Mouse (Mus musculus) lung, postnatal 0 days (tissue): ENCODE measurements at regions not wholly inside any gene's neighbourhood (a gene's known extent, or its start where the extent isn't known, plus 50 kb on each side); places are given as distances from the start of the nearest gene placed in this dataset.

Experiments used
- CTCF ChIP-seq: IDR thresholded peaks from 2 replicates; pipeline ENCODE4 v1.5.1; 2016; ENCODE audit warnings: antibody characterized with exemption, mild to moderate bottlenecking
- EP300 ChIP-seq: IDR thresholded peaks from 2 replicates; pipeline ENCODE4 v1.6.1; 2016; ENCODE audit warnings: antibody characterized with exemption, mild to moderate bottlenecking, control low read depth

DNA sequence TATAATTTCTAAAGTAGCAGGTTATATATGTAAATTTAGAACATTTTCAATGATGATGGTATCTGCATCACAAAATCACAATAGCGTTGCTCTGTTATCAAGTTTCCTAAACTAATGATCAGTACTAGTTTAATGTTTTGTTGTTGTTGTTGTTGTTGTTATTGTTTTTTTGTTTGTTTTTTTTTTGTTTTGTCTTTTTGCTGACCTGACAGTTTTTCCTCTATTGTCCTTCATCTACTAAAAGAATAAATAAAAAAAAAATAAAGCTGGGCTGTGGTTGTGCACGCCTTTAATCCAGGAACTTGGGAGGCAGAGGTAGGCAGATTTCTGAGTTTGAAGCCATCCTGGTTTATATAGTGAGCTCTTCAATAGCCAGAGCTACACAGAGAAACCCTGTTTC, 427.9 kb upstream of the Slc5a7 start:
- no peak for TF ChIP-seq CTCF
- no peak for TF ChIP-seq EP300
